Mouse (Mus musculus): Measurements from ENCODE around the gene Cck. TPM values are rescaled to one million over a fixed set of nuclear protein-coding genes. Genes with fewer than 3 reads are reported as not detected.

The Cck gene
- polyA plus RNA-seq, 1 experiment from 2014 or later = 2.8 TPM

GRCm38 (mm10) chr9:121443696-121444366 is 51.7 kb downstream of the Cck start:
- H3K27ac ChIP-seq (ENCODE audit: low read length) = no peak overlapping the region
- H3K9me3 ChIP-seq (ENCODE audit: low read length) = no peaks in the 10 kb centered on the region
- no peak overlapping the region for H3K9ac ChIP-seq (replicated peaks; ENCODE audit: low read length)
- H3K4me3 ChIP-seq (ENCODE audit: low read length) = no peak overlapping the region
- WGBS = 72% methylated on average over 31 of the region's 31 CpGs
- ATAC-seq (ENCODE audit: low FRiP score, low TSS enrichment) = no peak
- H3K36me3 ChIP-seq (ENCODE audit: insufficient read depth, low read length) = peaks cover 28% of the 10 kb centered on the region
- no peaks in the 10 kb centered on the region for H3K27me3 ChIP-seq (ENCODE audit: insufficient read depth, low read length)
- no peaks in the 10 kb centered on the region for H3K4me1 ChIP-seq (ENCODE audit: insufficient read depth, low read length)
- H3K4me2 ChIP-seq (replicated peaks; ENCODE audit: low read depth, low read length) = no peak overlapping the region

GRCm38 (mm10) chr9:121442145-121442544 is 53.3 kb downstream of the Cck start:
- H3K4me1 ChIP-seq (ENCODE audit: insufficient read depth, low read length) = no peaks in the 10 kb centered on the region
- H3K4me3 ChIP-seq (ENCODE audit: low read length) = no peak overlapping the region
- H3K27me3 ChIP-seq (ENCODE audit: insufficient read depth, low read length) = no peaks in the 10 kb centered on the region
- H3K4me2 ChIP-seq (replicated peaks; ENCODE audit: low read depth, low read length) = no peak overlapping the region
- H3K36me3 ChIP-seq (ENCODE audit: insufficient read depth, low read length) = peaks cover 14% of the 10 kb centered on the region
- H3K9me3 ChIP-seq (ENCODE audit: low read length) = no peaks in the 10 kb centered on the region
- 68% methylated on average over 1 of the region's 1 CpGs for WGBS
- H3K27ac ChIP-seq (ENCODE audit: low read length) = no peak overlapping the region
- no peak for ATAC-seq (ENCODE audit: low FRiP score, low TSS enrichment)
- H3K9ac ChIP-seq (replicated peaks; ENCODE audit: low read length) = no peak overlapping the region

Other genes with a start within 250 kb of the Cck start
- 144 and 148 TPM in 2 replicates for gene Ulk4, start 218.5 kb downstream of the Cck start, polyA plus RNA-seq (2015; fragmentation: Nextera tagmentation; extraction: Ambion mirVana)
- 16.2 and 17.7 TPM in 2 replicates for gene Trak1, start 198.2 kb downstream of the Cck start, polyA plus RNA-seq (2015; fragmentation: Nextera tagmentation; extraction: Ambion mirVana)
- 0.25 TPM in 1 of 2 replicates, not detected in the other for gene Lyzl4, start 146.4 kb upstream of the Cck start, polyA plus RNA-seq (2015; fragmentation: Nextera tagmentation; extraction: Ambion mirVana)
- 0.04 and 0.40 TPM in 2 replicates for gene Vipr1, start 147.0 kb upstream of the Cck start, polyA plus RNA-seq (2015; fragmentation: Nextera tagmentation; extraction: Ambion mirVana)
- gene Sec22c, start 209.8 kb upstream of the Cck start, polyA plus RNA-seq (2015; fragmentation: Nextera tagmentation; extraction: Ambion mirVana) = 8.5 and 9.0 TPM in 2 replicates
- 107 and 114 TPM in 2 replicates for gene Ss18l2, start 214.6 kb upstream of the Cck start, polyA plus RNA-seq (2015; fragmentation: Nextera tagmentation; extraction: Ambion mirVana)
- gene Nktr, start 223.5 kb upstream of the Cck start, polyA plus RNA-seq (2015; fragmentation: Nextera tagmentation; extraction: Ambion mirVana) = 46.1 and 57.5 TPM in 2 replicates

Measured in kidney, embryonic 16.5 days (tissue).